Mouse (Mus musculus) intestine, embryonic 15.5 days (tissue): ENCODE results near the gene Prdm10. TPM values are rescaled to one million over a fixed set of nuclear protein-coding genes. Genes with fewer than 3 reads are reported as not detected.

Experiments
- ATAC-seq: fragments of 200-750 bp; cut with Nextera tagmentation; 2 replicates; pipeline ENCODE4 v1.8.0; 2017; ENCODE audit warnings: moderate TSS enrichment, moderate library complexity
- H3K27ac ChIP-seq: fragments of 300-500 bp; sonication (generic); 2 replicates; pipeline ENCODE4 v1.5.1; 2015; ENCODE audit warnings: mild to moderate bottlenecking, inconsistent platforms
- H3K27me3 ChIP-seq: fragments of 300-500 bp; sonication (generic); replicated peaks from 2 replicates; pipeline ENCODE4 v1.6.1; 2015; ENCODE audit warnings: inconsistent platforms
- H3K36me3 ChIP-seq: fragments of 300-500 bp; sonication (generic); 2 replicates; pipeline ENCODE4 v1.6.1; 2015; ENCODE audit warnings: inconsistent platforms
- H3K4me1 ChIP-seq: fragments of 300-500 bp; sonication (generic); replicated peaks from 2 replicates; pipeline ENCODE4 v1.6.1; 2015; ENCODE audit warnings: inconsistent platforms
- H3K4me2 ChIP-seq: fragments of 300-500 bp; sonication (generic); replicated peaks from 2 replicates; pipeline ENCODE4 v1.6.1; 2015; ENCODE audit warnings: mild to moderate bottlenecking, inconsistent platforms
- H3K4me3 ChIP-seq: fragments of 300-500 bp; sonication (generic); replicated peaks from 2 replicates; pipeline ENCODE4 v1.5.1; 2015; ENCODE audit warnings: inconsistent platforms
- H3K9ac ChIP-seq: fragments of 300-500 bp; sonication (generic); 2 replicates; pipeline ENCODE4 v1.6.1; 2015; ENCODE audit warnings: inconsistent platforms
- H3K9me3 ChIP-seq: fragments of 300-500 bp; sonication (generic); 2 replicates; pipeline ENCODE4 v1.6.1; 2016; ENCODE audit warnings: inconsistent platforms
- WGBS: fragments of 180-500 bp; shearing (Covaris S2); methylation state at CpG from one replicate; pipeline ENCODE4 v1.1.7; 2015; 5-methylcytosine and 5-hydroxymethylcytosine counted together
- polyA plus RNA-seq: library from polyadenylated mRNA; unstranded; fragments of >200 nt; fragmentation: Nextera tagmentation; extraction: Ambion mirVana; gene quantifications from 2 replicates; pipeline ENCODE4 v1.2.1, GENCODE M21; 2015

Gene Prdm10
- polyA plus RNA-seq, 1 experiment from 2014 or later: 4.1 TPM

GRCm38 (mm10) chr9:31315983-31316382 is 35.6 kb downstream of the Prdm10 start:
- Histone ChIP-seq H3K36me3 (no peaks in the 10 kb centered on the region), H3K27me3 (no peaks in the 10 kb centered on the region), H3K4me3 (no peak overlapping the region), H3K9ac (no peak overlapping the region), H3K9me3 (no peaks in the 10 kb centered on the region), H3K4me2 (no peak overlapping the region), H3K27ac (no peak overlapping the region), H3K4me1 (no peaks in the 10 kb centered on the region)
- 66% methylated on average over 8 of the region's 8 CpGs for WGBS
- ATAC-seq: no peak

- no peaks in the 10 kb centered on the region for H3K4me1 ChIP-seq
- H3K4me2 ChIP-seq: no peak overlapping the region
- no peaks in the 10 kb centered on the region for H3K36me3 ChIP-seq
- ATAC-seq: no peak
- H3K27me3 ChIP-seq: no peaks in the 10 kb centered on the region
- H3K9ac ChIP-seq: no peak overlapping the region
- no peak overlapping the region for H3K4me3 ChIP-seq
- no peak overlapping the region for H3K27ac ChIP-seq
- WGBS: 75% methylated on average over 5 of the region's 5 CpGs
- no peaks in the 10 kb centered on the region for H3K9me3 ChIP-seq
These were observed 38.6 kb downstream of the Prdm10 start for GRCm38 (mm10) chr9:31318956-31319355.

- H3K27ac ChIP-seq: no peak overlapping the region
- 57% methylated on average over 1 of the region's 1 CpGs for WGBS
These were observed 40.4 kb downstream of the Prdm10 start for GRCm38 (mm10) chr9:31320734-31321133.

GRCm38 (mm10) chr9:31321526-31321925 is 41.2 kb downstream of the Prdm10 start:
- Histone ChIP-seq H3K27ac (no peak overlapping the region), H3K4me3 (no peak overlapping the region), H3K9ac (no peak overlapping the region), H3K36me3 (no peaks in the 10 kb centered on the region), H3K9me3 (no peaks in the 10 kb centered on the region), H3K4me1 (no peaks in the 10 kb centered on the region), H3K27me3 (no peaks in the 10 kb centered on the region), H3K4me2 (no peak overlapping the region)
- ATAC-seq: no peak
- 42% methylated on average over 4 of the region's 4 CpGs for WGBS

More at GRCm38 (mm10) chr9:31320734-31321133, 40.4 kb downstream of the Prdm10 start:
- H3K4me1 ChIP-seq: no peaks in the 10 kb centered on the region
- no peaks in the 10 kb centered on the region for H3K9me3 ChIP-seq
- no peak overlapping the region for H3K4me3 ChIP-seq
- no peak overlapping the region for H3K9ac ChIP-seq
- H3K36me3 ChIP-seq: no peaks in the 10 kb centered on the region
- ATAC-seq: no peak
- H3K27me3 ChIP-seq: no peaks in the 10 kb centered on the region
- H3K4me2 ChIP-seq: no peak overlapping the region

- Histone ChIP-seq H3K4me3 (no peak overlapping the region), H3K4me1 (no peaks in the 10 kb centered on the region), H3K9ac (no peak overlapping the region), H3K9me3 (no peaks in the 10 kb centered on the region), H3K27me3 (no peaks in the 10 kb centered on the region), H3K4me2 (no peak overlapping the region), H3K27ac (no peak overlapping the region), H3K36me3 (no peaks in the 10 kb centered on the region)
- 56% methylated on average over 5 of the region's 5 CpGs for WGBS
- ATAC-seq: no peak
These were observed 41.8 kb downstream of the Prdm10 start for GRCm38 (mm10) chr9:31322090-31322489.

GRCm38 (mm10) chr9:31330816-31331215 is 50.5 kb downstream of the Prdm10 start:
- no peak for ATAC-seq
- Histone ChIP-seq H3K9me3 (no peaks in the 10 kb centered on the region), H3K4me1 (no peaks in the 10 kb centered on the region), H3K36me3 (peaks cover 3% of the 10 kb centered on the region; the same call in 1 of the 2 replicates), H3K9ac (no peak overlapping the region), H3K4me2 (no peak overlapping the region), H3K27me3 (no peaks in the 10 kb centered on the region), H3K4me3 (no peak overlapping the region), H3K27ac (no peak overlapping the region)
- WGBS: 79% methylated on average over 3 of the region's 3 CpGs

DNA sequence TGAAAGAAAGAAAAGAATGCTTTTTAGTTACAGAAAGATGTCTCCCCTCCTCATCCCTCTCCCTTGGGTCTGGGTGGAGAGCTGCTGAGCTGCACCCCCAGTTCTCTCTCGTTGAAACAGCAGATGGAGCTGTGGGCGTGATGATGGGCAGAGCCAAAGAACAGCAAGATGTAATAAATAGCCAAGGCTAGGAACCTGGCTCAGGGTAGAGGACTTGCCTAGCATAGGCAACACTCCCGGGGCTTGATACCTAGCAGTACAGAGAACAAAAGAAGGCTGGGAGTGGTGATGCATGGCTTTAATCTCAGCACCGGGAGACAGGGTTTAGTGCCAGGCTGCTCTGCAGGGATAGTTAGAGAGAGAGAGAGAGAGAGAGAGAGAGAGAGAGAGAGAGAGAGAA is 50.9 kb downstream of the Prdm10 start:
- Histone ChIP-seq H3K4me1 (no peaks in the 10 kb centered on the region), H3K4me3 (no peak overlapping the region), H3K27ac (no peak overlapping the region), H3K36me3 (peaks cover 3% of the 10 kb centered on the region; the same call in 1 of the 2 replicates), H3K9ac (no peak overlapping the region), H3K9me3 (no peaks in the 10 kb centered on the region), H3K4me2 (no peak overlapping the region), H3K27me3 (no peaks in the 10 kb centered on the region)
- ATAC-seq: no peak
- 63% methylated on average over 4 of the region's 4 CpGs for WGBS

- no peak for ATAC-seq
- Histone ChIP-seq H3K4me1 (no peaks in the 10 kb centered on the region), H3K27ac (no peak overlapping the region), H3K9me3 (no peaks in the 10 kb centered on the region), H3K4me2 (no peak overlapping the region), H3K9ac (no peak overlapping the region), H3K4me3 (no peak overlapping the region), H3K36me3 (peaks cover 3% of the 10 kb centered on the region; the same call in 1 of the 2 replicates), H3K27me3 (no peaks in the 10 kb centered on the region)
- 64% methylated on average over 3 of the region's 3 CpGs for WGBS
These were observed 51.6 kb downstream of the Prdm10 start for GRCm38 (mm10) chr9:31331906-31332305.

GRCm38 (mm10) chr9:31332826-31333225 is 52.5 kb downstream of the Prdm10 start:
- Histone ChIP-seq H3K27me3 (no peaks in the 10 kb centered on the region), H3K4me2 (no peak overlapping the region), H3K36me3 (peaks cover 3% of the 10 kb centered on the region; the same call in 1 of the 2 replicates), H3K9ac (no peak overlapping the region), H3K4me1 (no peaks in the 10 kb centered on the region), H3K9me3 (no peaks in the 10 kb centered on the region), H3K4me3 (no peak overlapping the region), H3K27ac (no peak overlapping the region)
- ATAC-seq: no peak

GRCm38 (mm10) chr9:31334991-31335390 is 54.7 kb downstream of the Prdm10 start:
- Histone ChIP-seq H3K4me1 (no peaks in the 10 kb centered on the region), H3K27me3 (no peaks in the 10 kb centered on the region), H3K9me3 (no peaks in the 10 kb centered on the region), H3K4me3 (no peak overlapping the region), H3K9ac (no peak overlapping the region), H3K27ac (no peak overlapping the region), H3K4me2 (no peak overlapping the region), H3K36me3 (no peaks in the 10 kb centered on the region)
- 93% methylated on average over 6 of the region's 6 CpGs for WGBS
- no peak for ATAC-seq

DNA sequence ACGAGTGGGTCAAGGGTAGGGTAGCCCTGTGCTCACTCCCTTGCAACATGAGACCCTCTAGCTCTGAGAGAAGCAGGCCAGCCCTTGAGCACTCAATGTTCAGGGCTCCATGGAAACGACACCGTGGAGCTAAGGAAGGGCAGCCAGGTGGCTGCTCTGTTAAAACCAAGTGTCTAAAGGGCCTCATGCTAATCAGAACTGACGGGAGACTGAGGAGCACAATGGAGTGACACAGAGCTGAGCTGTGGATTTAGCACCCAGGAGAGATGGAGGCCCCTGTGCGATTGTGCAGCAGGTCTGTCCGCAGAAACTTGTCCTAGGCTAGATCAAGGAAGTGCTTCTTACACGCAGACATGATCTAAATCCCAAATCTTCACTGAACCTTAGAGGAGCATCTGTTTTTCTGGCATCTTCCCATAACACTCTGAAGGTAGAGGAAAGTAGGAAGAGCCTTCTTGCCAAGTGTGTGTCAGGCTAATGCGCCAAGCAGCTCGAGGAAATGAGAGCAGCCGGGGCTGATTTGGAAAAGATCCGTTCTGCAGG is 64.0 kb downstream of the Prdm10 start:
- Histone ChIP-seq H3K4me1 (0 out of 2 replicates have a peak, but pooled peaks cover 3% of the 10 kb centered on the region), H3K27me3 (no peaks in the 10 kb centered on the region)
- 70% methylated on average over 11 of the region's 11 CpGs for WGBS

DNA sequence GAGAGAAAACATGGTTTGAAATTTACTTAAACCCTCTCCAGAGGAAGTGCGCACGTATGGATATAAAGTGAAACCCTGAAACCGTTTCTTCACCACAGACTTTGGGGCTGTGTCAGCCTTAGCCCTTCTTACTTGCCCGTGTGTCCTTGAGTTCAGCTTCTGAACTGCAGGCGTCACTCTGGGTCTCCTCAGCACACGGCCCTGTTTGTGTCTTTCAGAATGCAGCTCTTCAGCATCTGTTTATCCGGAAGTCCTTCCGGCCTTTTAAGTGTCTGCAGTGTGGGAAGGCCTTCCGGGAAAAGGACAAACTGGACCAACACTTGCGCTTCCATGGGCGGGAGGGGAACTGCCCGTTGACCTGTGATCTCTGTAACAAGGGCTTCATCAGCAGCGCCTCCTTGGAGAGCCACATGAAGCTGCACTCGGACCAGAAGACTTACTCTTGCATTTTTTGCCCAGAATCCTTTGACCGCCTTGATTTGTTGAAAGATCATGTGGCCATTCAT is 66.3 kb downstream of the Prdm10 start:
- 65% methylated on average over 15 of the region's 15 CpGs for WGBS
- no peak overlapping the region for H3K9ac ChIP-seq

More for the DNA sequence above, 64.0 kb downstream of the Prdm10 start:
- Histone ChIP-seq H3K36me3 (0 out of 2 replicates have a peak, but pooled peaks cover 2% of the 10 kb centered on the region), H3K4me2 (no peak overlapping the region), H3K4me3 (no peak overlapping the region), H3K9ac (no peak overlapping the region), H3K9me3 (no peaks in the 10 kb centered on the region), H3K27ac (no peak overlapping the region)
- ATAC-seq: no peak

GRCm38 (mm10) chr9:31348458-31348857 is 68.1 kb downstream of the Prdm10 start:
- no peak overlapping the region for H3K9ac ChIP-seq
- no peak overlapping the region for H3K4me2 ChIP-seq
- H3K27me3 ChIP-seq: no peaks in the 10 kb centered on the region
- H3K27ac ChIP-seq: no peak overlapping the region
- H3K4me3 ChIP-seq: no peak overlapping the region
- no peaks in the 10 kb centered on the region for H3K4me1 ChIP-seq
- H3K9me3 ChIP-seq: no peaks in the 10 kb centered on the region
- 0 out of 2 replicates have a peak, but pooled peaks cover 4% of the 10 kb centered on the region for H3K36me3 ChIP-seq
- whole genome bisulfite sequencing: 75% methylated on average over 4 of the region's 4 CpGs
- no peak for ATAC-seq

More for the DNA sequence above, 66.3 kb downstream of the Prdm10 start:
- Histone ChIP-seq H3K27me3 (no peaks in the 10 kb centered on the region), H3K4me3 (no peak overlapping the region), H3K36me3 (no peaks in the 10 kb centered on the region), H3K4me1 (0 out of 2 replicates have a peak, but pooled peaks cover 3% of the 10 kb centered on the region), H3K4me2 (no peak overlapping the region), H3K27ac (no peak overlapping the region), H3K9me3 (no peaks in the 10 kb centered on the region)
- ATAC-seq: no peak
